Mouse (Mus musculus): ENCODE measurements around the gene 9230102O04Rik. TPM values are rescaled to one million over a fixed set of nuclear protein-coding genes. Genes with fewer than 3 reads are reported as not detected.

Gene 9230102O04Rik
- polyA plus RNA-seq, 1 experiment from 2014 or later = not detected

GRCm38 (mm10) chr2:9871798-9872197 lies 17.5 kb downstream of the 9230102O04Rik start:
- Histone ChIP-seq H3K9me3 (ENCODE audit: control insufficient read depth, low read depth, low read length) (no peaks in the 10 kb centered on the region), H3K27me3 (ENCODE audit: control insufficient read depth, insufficient read depth, low read length) (peaks cover 30% of the 10 kb centered on the region), H3K36me3 (ENCODE audit: control insufficient read depth, insufficient read depth, low read length) (no peaks in the 10 kb centered on the region), H3K4me3 (ENCODE audit: low read depth, low read length) (no peak overlapping the region), H3K27ac (ENCODE audit: low read length) (no peak overlapping the region), H3K4me2 (replicated peaks; ENCODE audit: low read depth, low read length) (no peak overlapping the region), H3K9ac (replicated peaks; ENCODE audit: low read depth, low read length) (no peak overlapping the region), H3K4me1 (ENCODE audit: control insufficient read depth, insufficient read depth, low read length) (no peaks in the 10 kb centered on the region)
- no peak for ATAC-seq (ENCODE audit: insufficient number of reproducible peaks, insufficient read depth, low FRiP score, low read depth)
- 52% methylated on average over 6 of the region's 6 CpGs for WGBS

- Histone ChIP-seq H3K27ac (ENCODE audit: low read length) (no peak overlapping the region), H3K4me1 (ENCODE audit: control insufficient read depth, insufficient read depth, low read length) (no peaks in the 10 kb centered on the region), H3K27me3 (ENCODE audit: control insufficient read depth, insufficient read depth, low read length) (peaks cover 30% of the 10 kb centered on the region), H3K4me2 (replicated peaks; ENCODE audit: low read depth, low read length) (no peak overlapping the region), H3K36me3 (ENCODE audit: control insufficient read depth, insufficient read depth, low read length) (no peaks in the 10 kb centered on the region), H3K4me3 (ENCODE audit: low read depth, low read length) (no peak overlapping the region), H3K9me3 (ENCODE audit: control insufficient read depth, low read depth, low read length) (no peaks in the 10 kb centered on the region), H3K9ac (replicated peaks; ENCODE audit: low read depth, low read length) (no peak overlapping the region)
- 38% methylated on average over 4 of the region's 4 CpGs for WGBS
- peak; percentile 23; the same call in 1 of the 2 replicates for ATAC-seq (ENCODE audit: insufficient number of reproducible peaks, insufficient read depth, low FRiP score, low read depth)
Measured at GRCm38 (mm10) chr2:9871141-9871716, 18.1 kb downstream of the 9230102O04Rik start.

DNA sequence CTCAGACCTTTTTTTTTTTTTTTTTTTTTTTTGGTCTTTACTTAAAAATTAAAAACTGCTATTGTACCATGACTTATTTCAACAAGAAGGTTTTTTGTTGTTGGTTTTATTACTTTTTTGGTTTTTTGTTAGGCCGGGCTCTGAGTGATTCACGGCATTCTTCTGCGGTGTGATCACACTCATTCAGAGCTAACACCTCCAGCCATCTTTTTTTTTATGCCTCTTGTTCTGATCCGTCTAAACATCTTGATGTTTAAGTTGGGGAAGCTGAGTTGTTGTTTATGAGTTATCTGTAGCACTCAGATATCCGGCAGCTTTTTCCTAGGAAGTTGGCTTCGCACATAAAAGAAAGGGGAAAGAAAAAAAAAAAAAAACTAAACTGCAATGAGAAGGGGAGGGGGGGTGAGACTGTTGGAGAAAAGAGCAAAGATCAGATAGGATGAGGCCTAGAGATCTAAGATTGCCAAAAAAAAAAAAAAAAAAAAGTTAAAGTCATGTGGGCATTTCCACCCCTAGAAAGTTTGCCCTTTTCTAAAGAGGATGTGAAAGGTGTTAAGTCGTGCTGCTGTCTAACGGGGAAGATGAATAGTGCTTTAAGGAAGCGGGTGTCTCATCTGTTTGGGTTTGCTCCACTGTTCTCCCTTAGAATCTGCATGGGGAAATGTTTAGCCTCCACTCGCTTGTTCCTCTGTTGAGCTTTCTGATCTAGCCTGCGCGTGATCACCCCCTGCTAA lies 22.1 kb downstream of the 9230102O04Rik start:
- no peak for ATAC-seq (ENCODE audit: insufficient number of reproducible peaks, insufficient read depth, low FRiP score, low read depth)
- no peak overlapping the region for H3K4me2 ChIP-seq (replicated peaks; ENCODE audit: low read depth, low read length)
- H3K4me3 ChIP-seq (ENCODE audit: low read depth, low read length) = no peak overlapping the region
- H3K27ac ChIP-seq (ENCODE audit: low read length) = no peak overlapping the region
- H3K27me3 ChIP-seq (ENCODE audit: control insufficient read depth, insufficient read depth, low read length) = 0 out of 2 replicates have a peak, but pooled peaks cover 8% of the 10 kb centered on the region
- H3K9ac ChIP-seq (replicated peaks; ENCODE audit: low read depth, low read length) = no peak overlapping the region
- 51% methylated on average over 12 of the region's 12 CpGs for WGBS
- H3K9me3 ChIP-seq (ENCODE audit: control insufficient read depth, low read depth, low read length) = no peaks in the 10 kb centered on the region
- no peaks in the 10 kb centered on the region for H3K4me1 ChIP-seq (ENCODE audit: control insufficient read depth, insufficient read depth, low read length)
- H3K36me3 ChIP-seq (ENCODE audit: control insufficient read depth, insufficient read depth, low read length) = no peaks in the 10 kb centered on the region

GRCm38 (mm10) chr2:9860698-9861097 lies 28.6 kb downstream of the 9230102O04Rik start:
- no peaks in the 10 kb centered on the region for H3K36me3 ChIP-seq (ENCODE audit: control insufficient read depth, insufficient read depth, low read length)
- H3K9me3 ChIP-seq (ENCODE audit: control insufficient read depth, low read depth, low read length) = no peaks in the 10 kb centered on the region
- no peak for ATAC-seq (ENCODE audit: insufficient number of reproducible peaks, insufficient read depth, low FRiP score, low read depth)
- no peak overlapping the region for H3K4me3 ChIP-seq (ENCODE audit: low read depth, low read length)
- no peak overlapping the region for H3K27ac ChIP-seq (ENCODE audit: low read length)
- no peak overlapping the region for H3K9ac ChIP-seq (replicated peaks; ENCODE audit: low read depth, low read length)
- H3K4me2 ChIP-seq (replicated peaks; ENCODE audit: low read depth, low read length) = no peak overlapping the region
- no peaks in the 10 kb centered on the region for H3K4me1 ChIP-seq (ENCODE audit: control insufficient read depth, insufficient read depth, low read length)
- H3K27me3 ChIP-seq (ENCODE audit: control insufficient read depth, insufficient read depth, low read length) = no peaks in the 10 kb centered on the region
- 80% methylated on average over 5 of the region's 5 CpGs for WGBS

DNA sequence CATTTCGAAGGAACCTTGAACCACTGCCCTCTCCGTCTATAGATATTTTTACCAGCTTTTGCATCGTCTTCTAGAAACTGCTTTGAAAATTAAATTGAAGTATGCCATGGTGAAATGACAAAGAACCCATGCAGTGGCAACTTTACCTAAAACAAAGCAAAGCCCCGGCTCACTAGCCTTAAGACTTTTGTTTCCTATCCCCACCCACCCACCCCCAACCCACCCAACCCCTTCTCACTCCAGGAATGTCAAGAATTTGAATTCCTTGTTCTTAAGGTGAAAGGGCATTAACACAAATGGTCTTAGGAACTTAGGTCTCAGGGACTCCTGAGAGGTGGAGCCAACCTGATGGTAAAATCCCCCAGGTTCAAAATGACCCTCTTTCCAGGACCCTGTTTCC lies 33.5 kb downstream of the 9230102O04Rik start:
- Histone ChIP-seq H3K4me2 (replicated peaks; ENCODE audit: low read depth, low read length) (no peak overlapping the region), H3K4me1 (ENCODE audit: control insufficient read depth, insufficient read depth, low read length) (no peaks in the 10 kb centered on the region), H3K9me3 (ENCODE audit: control insufficient read depth, low read depth, low read length) (no peaks in the 10 kb centered on the region), H3K4me3 (ENCODE audit: low read depth, low read length) (no peak overlapping the region), H3K27ac (ENCODE audit: low read length) (no peak overlapping the region), H3K27me3 (ENCODE audit: control insufficient read depth, insufficient read depth, low read length) (no peaks in the 10 kb centered on the region), H3K36me3 (ENCODE audit: control insufficient read depth, insufficient read depth, low read length) (no peaks in the 10 kb centered on the region), H3K9ac (replicated peaks; ENCODE audit: low read depth, low read length) (no peak overlapping the region)
- WGBS = 51% methylated on average over 4 of the region's 4 CpGs
- no peak for ATAC-seq (ENCODE audit: insufficient number of reproducible peaks, insufficient read depth, low FRiP score, low read depth)

DNA sequence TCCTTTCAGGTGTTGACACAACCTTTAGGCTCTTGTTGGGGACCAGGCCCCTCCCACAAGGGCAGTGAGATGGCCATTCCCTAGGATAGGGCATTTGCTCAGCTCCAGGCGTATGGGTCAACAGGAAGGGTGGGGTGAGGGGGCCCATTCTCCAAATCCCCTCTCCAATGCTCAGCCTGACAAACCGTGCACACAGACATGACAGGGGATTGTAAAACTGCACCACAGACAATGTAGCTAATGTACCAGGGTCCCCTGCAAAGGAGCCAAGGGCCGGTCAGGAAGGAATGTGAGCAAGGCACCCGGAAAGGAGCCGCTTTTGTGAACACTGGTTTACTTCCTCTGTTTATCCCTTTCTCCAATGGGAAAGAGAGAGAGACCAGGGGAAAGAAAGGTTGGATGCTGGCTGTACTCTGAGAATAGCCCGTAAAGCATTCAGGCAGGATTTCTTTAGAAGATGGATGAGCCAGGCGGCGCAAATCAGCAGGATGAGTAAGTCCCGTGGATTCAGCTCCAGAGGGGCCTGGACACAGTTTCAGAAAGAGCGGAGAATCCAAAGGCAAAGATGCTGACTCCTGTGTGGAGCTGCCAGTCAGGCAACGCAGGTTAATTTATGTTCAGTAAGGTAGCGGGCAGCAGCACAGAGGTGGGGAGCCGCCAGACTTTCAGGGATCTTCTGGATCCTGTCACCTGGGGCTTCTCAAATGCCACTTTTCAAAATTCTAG lies 36.3 kb downstream of the 9230102O04Rik start:
- no peak overlapping the region for H3K4me2 ChIP-seq (replicated peaks; ENCODE audit: low read depth, low read length)
- no peak overlapping the region for H3K9ac ChIP-seq (replicated peaks; ENCODE audit: low read depth, low read length)
- H3K4me3 ChIP-seq (ENCODE audit: low read depth, low read length) = no peak overlapping the region
- H3K36me3 ChIP-seq (ENCODE audit: control insufficient read depth, insufficient read depth, low read length) = no peaks in the 10 kb centered on the region
- peak; percentile 33; the same call in 1 of the 2 replicates for ATAC-seq (ENCODE audit: insufficient number of reproducible peaks, insufficient read depth, low FRiP score, low read depth)
- no peaks in the 10 kb centered on the region for H3K9me3 ChIP-seq (ENCODE audit: control insufficient read depth, low read depth, low read length)
- H3K4me1 ChIP-seq (ENCODE audit: control insufficient read depth, insufficient read depth, low read length) = no peaks in the 10 kb centered on the region
- no peak overlapping the region for H3K27ac ChIP-seq (ENCODE audit: low read length)
- no peaks in the 10 kb centered on the region for H3K27me3 ChIP-seq (ENCODE audit: control insufficient read depth, insufficient read depth, low read length)
- 29% methylated on average over 13 of the region's 13 CpGs for WGBS

- no peak for ATAC-seq (ENCODE audit: insufficient number of reproducible peaks, insufficient read depth, low FRiP score, low read depth)
- no peaks in the 10 kb centered on the region for H3K27me3 ChIP-seq (ENCODE audit: control insufficient read depth, insufficient read depth, low read length)
- no peak overlapping the region for H3K9ac ChIP-seq (replicated peaks; ENCODE audit: low read depth, low read length)
- WGBS = 49% methylated on average over 7 of the region's 7 CpGs
- H3K27ac ChIP-seq (ENCODE audit: low read length) = no peak overlapping the region
- no peaks in the 10 kb centered on the region for H3K9me3 ChIP-seq (ENCODE audit: control insufficient read depth, low read depth, low read length)
- H3K4me3 ChIP-seq (ENCODE audit: low read depth, low read length) = no peak overlapping the region
- no peaks in the 10 kb centered on the region for H3K4me1 ChIP-seq (ENCODE audit: control insufficient read depth, insufficient read depth, low read length)
- no peaks in the 10 kb centered on the region for H3K36me3 ChIP-seq (ENCODE audit: control insufficient read depth, insufficient read depth, low read length)
- H3K4me2 ChIP-seq (replicated peaks; ENCODE audit: low read depth, low read length) = no peak overlapping the region
Measured at GRCm38 (mm10) chr2:9835195-9835594, 54.1 kb downstream of the 9230102O04Rik start.

DNA sequence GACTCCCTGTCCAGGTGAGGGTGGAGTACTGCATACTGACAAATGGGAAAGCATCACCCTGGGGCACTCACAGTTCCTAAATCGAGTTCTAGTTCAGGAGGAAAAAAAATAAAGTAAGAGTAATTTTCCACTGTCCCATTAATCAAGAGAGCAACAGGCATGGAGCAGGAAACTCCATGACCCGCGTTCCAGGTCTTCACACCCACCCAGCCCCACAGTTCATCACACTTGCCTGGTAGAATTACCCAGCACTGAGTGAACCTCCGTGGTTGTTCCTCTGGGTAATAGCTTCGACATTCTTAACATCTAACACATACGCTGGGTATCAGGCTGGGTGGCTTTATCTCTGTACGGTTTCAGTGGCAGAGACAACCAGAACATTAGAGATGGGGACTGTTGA lies 55.6 kb downstream of the 9230102O04Rik start:
- 68% methylated on average over 7 of the region's 7 CpGs for WGBS
- no peak overlapping the region for H3K4me2 ChIP-seq (replicated peaks; ENCODE audit: low read depth, low read length)
- no peaks in the 10 kb centered on the region for H3K27me3 ChIP-seq (ENCODE audit: control insufficient read depth, insufficient read depth, low read length)
- no peaks in the 10 kb centered on the region for H3K4me1 ChIP-seq (ENCODE audit: control insufficient read depth, insufficient read depth, low read length)
- no peaks in the 10 kb centered on the region for H3K9me3 ChIP-seq (ENCODE audit: control insufficient read depth, low read depth, low read length)
- no peak for ATAC-seq (ENCODE audit: insufficient number of reproducible peaks, insufficient read depth, low FRiP score, low read depth)
- H3K4me3 ChIP-seq (ENCODE audit: low read depth, low read length) = no peak overlapping the region
- no peak overlapping the region for H3K9ac ChIP-seq (replicated peaks; ENCODE audit: low read depth, low read length)
- no peak overlapping the region for H3K27ac ChIP-seq (ENCODE audit: low read length)
- no peaks in the 10 kb centered on the region for H3K36me3 ChIP-seq (ENCODE audit: control insufficient read depth, insufficient read depth, low read length)
